Mouse (Mus musculus): ENCODE results near the gene Chrnb2. TPM values are rescaled to one million over a fixed set of nuclear protein-coding genes. Genes with fewer than 3 reads are reported as not detected.

Gene Chrnb2
- polyA plus RNA-seq, 1 experiment from 2014 or later: 0.50 TPM

GRCm38 (mm10) chr3:89772968-89773709, 8.7 kb upstream of the Chrnb2 start, which contains the start of gene Ube2q1:
TSS of gene Ube2q1 (plus strand) at chr3:89773616.
- H3K27ac ChIP-seq (ENCODE audit: low read depth, low read length): peak within 1 kb of the TSS; percentile 96
- WGBS: under 1% methylated on average over 69 of the region's 90 CpGs
- peak within 1 kb of the TSS; percentile 85 for H3K4me2 ChIP-seq (replicated peaks; ENCODE audit: low read depth, low read length)
- H3K9me3 ChIP-seq (ENCODE audit: control insufficient read depth, low read length): no peaks in the 10 kb centered on the region
- H3K4me3 ChIP-seq (ENCODE audit: low read length): peak within 1 kb of the TSS; percentile 78
- H3K4me1 ChIP-seq (ENCODE audit: control insufficient read depth, insufficient read depth, low read length): peaks cover 33% of the 10 kb centered on the region
- peak; percentile 93 for ATAC-seq (ENCODE audit: low FRiP score, low TSS enrichment)
- peak within 1 kb of the TSS; percentile 100 for H3K9ac ChIP-seq (ENCODE audit: low read depth, low read length)
- H3K27me3 ChIP-seq (ENCODE audit: control insufficient read depth, insufficient read depth, low read length): no peaks in the 10 kb centered on the region
- H3K36me3 ChIP-seq (ENCODE audit: control insufficient read depth, insufficient read depth, low read length): peaks cover 30% of the 10 kb centered on the region

GRCm38 (mm10) chr3:89772588-89772967, 8.1 kb upstream of the Chrnb2 start:
- H3K27me3 ChIP-seq (ENCODE audit: control insufficient read depth, insufficient read depth, low read length): no peaks in the 10 kb centered on the region
- H3K9ac ChIP-seq (ENCODE audit: low read depth, low read length): peak overlapping the region; percentile 100; the same call in 1 of the 2 replicates
- peak overlapping the region; percentile 85 for H3K4me2 ChIP-seq (replicated peaks; ENCODE audit: low read depth, low read length)
- peak overlapping the region; percentile 96 for H3K27ac ChIP-seq (ENCODE audit: low read depth, low read length)
- H3K4me1 ChIP-seq (ENCODE audit: control insufficient read depth, insufficient read depth, low read length): peaks cover 33% of the 10 kb centered on the region
- WGBS: 1% methylated on average over 17 of the region's 17 CpGs
- H3K4me3 ChIP-seq (ENCODE audit: low read length): peak overlapping the region; percentile 78
- peaks cover 25% of the 10 kb centered on the region for H3K36me3 ChIP-seq (ENCODE audit: control insufficient read depth, insufficient read depth, low read length)
- peak; percentile 73 for ATAC-seq (ENCODE audit: low FRiP score, low TSS enrichment)
- H3K9me3 ChIP-seq (ENCODE audit: control insufficient read depth, low read length): no peaks in the 10 kb centered on the region

- 37% methylated on average over 2 of the region's 2 CpGs for WGBS
- Histone ChIP-seq H3K9me3 (ENCODE audit: control insufficient read depth, low read length) (no peaks in the 10 kb centered on the region), H3K36me3 (ENCODE audit: control insufficient read depth, insufficient read depth, low read length) (peaks cover 5% of the 10 kb centered on the region; the same call in 1 of the 2 replicates), H3K27me3 (ENCODE audit: control insufficient read depth, insufficient read depth, low read length) (no peaks in the 10 kb centered on the region), H3K27ac (ENCODE audit: low read depth, low read length) (no peak overlapping the region), H3K9ac (ENCODE audit: low read depth, low read length) (no peak overlapping the region), H3K4me1 (ENCODE audit: control insufficient read depth, insufficient read depth, low read length) (peaks cover 26% of the 10 kb centered on the region), H3K4me2 (replicated peaks; ENCODE audit: low read depth, low read length) (no peak overlapping the region), H3K4me3 (ENCODE audit: low read length) (no peak overlapping the region)
- ATAC-seq (ENCODE audit: low FRiP score, low TSS enrichment): no peak
Measured at GRCm38 (mm10) chr3:89770425-89771002, 6.1 kb upstream of the Chrnb2 start.

GRCm38 (mm10) chr3:89769584-89769983, 5.2 kb upstream of the Chrnb2 start:
- H3K4me1 ChIP-seq (ENCODE audit: control insufficient read depth, insufficient read depth, low read length): peaks cover 17% of the 10 kb centered on the region
- WGBS: 65% methylated on average over 7 of the region's 7 CpGs
- H3K9ac ChIP-seq (ENCODE audit: low read depth, low read length): no peak overlapping the region
- H3K27ac ChIP-seq (ENCODE audit: low read depth, low read length): no peak overlapping the region
- no peaks in the 10 kb centered on the region for H3K27me3 ChIP-seq (ENCODE audit: control insufficient read depth, insufficient read depth, low read length)
- no peak overlapping the region for H3K4me3 ChIP-seq (ENCODE audit: low read length)
- no peak overlapping the region for H3K4me2 ChIP-seq (replicated peaks; ENCODE audit: low read depth, low read length)
- no peak for ATAC-seq (ENCODE audit: low FRiP score, low TSS enrichment)
- H3K36me3 ChIP-seq (ENCODE audit: control insufficient read depth, insufficient read depth, low read length): no peaks in the 10 kb centered on the region
- no peaks in the 10 kb centered on the region for H3K9me3 ChIP-seq (ENCODE audit: control insufficient read depth, low read length)

- 56% methylated on average over 3 of the region's 3 CpGs for whole genome bisulfite sequencing
- Histone ChIP-seq H3K4me2 (replicated peaks; ENCODE audit: low read depth, low read length) (no peak overlapping the region), H3K4me3 (ENCODE audit: low read length) (no peak overlapping the region), H3K9ac (ENCODE audit: low read depth, low read length) (no peak overlapping the region), H3K27ac (ENCODE audit: low read depth, low read length) (no peak overlapping the region), H3K4me1 (ENCODE audit: control insufficient read depth, insufficient read depth, low read length) (peaks cover 3% of the 10 kb centered on the region; the same call in 1 of the 2 replicates), H3K27me3 (ENCODE audit: control insufficient read depth, insufficient read depth, low read length) (peaks cover 3% of the 10 kb centered on the region; the same call in 1 of the 2 replicates), H3K36me3 (ENCODE audit: control insufficient read depth, insufficient read depth, low read length) (no peaks in the 10 kb centered on the region), H3K9me3 (ENCODE audit: control insufficient read depth, low read length) (no peaks in the 10 kb centered on the region)
- ATAC-seq (ENCODE audit: low FRiP score, low TSS enrichment): no peak
Measured at GRCm38 (mm10) chr3:89759786-89760185, 4.6 kb downstream of the Chrnb2 start.

GRCm38 (mm10) chr3:89757851-89758250, 6.6 kb downstream of the Chrnb2 start:
- ATAC-seq (ENCODE audit: low FRiP score, low TSS enrichment): no peak

GRCm38 (mm10) chr3:89755283-89755682, 9.1 kb downstream of the Chrnb2 start:
- no peaks in the 10 kb centered on the region for H3K9me3 ChIP-seq (ENCODE audit: control insufficient read depth, low read length)
- peaks cover 14% of the 10 kb centered on the region for H3K36me3 ChIP-seq (ENCODE audit: control insufficient read depth, insufficient read depth, low read length)
- no peak overlapping the region for H3K27ac ChIP-seq (ENCODE audit: low read depth, low read length)
- no peaks in the 10 kb centered on the region; the same call in 1 of the 2 replicates for H3K4me1 ChIP-seq (ENCODE audit: control insufficient read depth, insufficient read depth, low read length)
- H3K4me2 ChIP-seq (replicated peaks; ENCODE audit: low read depth, low read length): no peak overlapping the region
- no peaks in the 10 kb centered on the region for H3K27me3 ChIP-seq (ENCODE audit: control insufficient read depth, insufficient read depth, low read length)
- no peak for ATAC-seq (ENCODE audit: low FRiP score, low TSS enrichment)
- no peak overlapping the region for H3K4me3 ChIP-seq (ENCODE audit: low read length)
- no peak overlapping the region for H3K9ac ChIP-seq (ENCODE audit: low read depth, low read length)
- whole genome bisulfite sequencing: 70% methylated on average over 6 of the region's 6 CpGs

More at GRCm38 (mm10) chr3:89757851-89758250, 6.6 kb downstream of the Chrnb2 start:
- no peak overlapping the region for H3K9ac ChIP-seq (ENCODE audit: low read depth, low read length)
- H3K4me2 ChIP-seq (replicated peaks; ENCODE audit: low read depth, low read length): no peak overlapping the region
- no peak overlapping the region for H3K27ac ChIP-seq (ENCODE audit: low read depth, low read length)
- no peaks in the 10 kb centered on the region for H3K9me3 ChIP-seq (ENCODE audit: control insufficient read depth, low read length)
- H3K27me3 ChIP-seq (ENCODE audit: control insufficient read depth, insufficient read depth, low read length): no peaks in the 10 kb centered on the region
- no peak overlapping the region for H3K4me3 ChIP-seq (ENCODE audit: low read length)
- no peaks in the 10 kb centered on the region for H3K36me3 ChIP-seq (ENCODE audit: control insufficient read depth, insufficient read depth, low read length)
- H3K4me1 ChIP-seq (ENCODE audit: control insufficient read depth, insufficient read depth, low read length): no peaks in the 10 kb centered on the region
- 68% methylated on average over 2 of the region's 2 CpGs for WGBS

GRCm38 (mm10) chr3:89752307-89752706, 12.1 kb downstream of the Chrnb2 start:
- peaks cover 37% of the 10 kb centered on the region for H3K36me3 ChIP-seq (ENCODE audit: control insufficient read depth, insufficient read depth, low read length)
- 33% methylated on average over 1 of the region's 1 CpGs for WGBS

GRCm38 (mm10) chr3:89738509-89738908, 25.9 kb downstream of the Chrnb2 start:
- Histone ChIP-seq H3K4me2 (replicated peaks; ENCODE audit: low read depth, low read length) (no peak overlapping the region), H3K9ac (ENCODE audit: low read depth, low read length) (no peak overlapping the region), H3K27me3 (ENCODE audit: control insufficient read depth, insufficient read depth, low read length) (no peaks in the 10 kb centered on the region), H3K36me3 (ENCODE audit: control insufficient read depth, insufficient read depth, low read length) (peaks cover 47% of the 10 kb centered on the region), H3K4me3 (ENCODE audit: low read length) (no peak overlapping the region), H3K4me1 (ENCODE audit: control insufficient read depth, insufficient read depth, low read length) (no peaks in the 10 kb centered on the region), H3K9me3 (ENCODE audit: control insufficient read depth, low read length) (no peaks in the 10 kb centered on the region), H3K27ac (ENCODE audit: low read depth, low read length) (no peak overlapping the region)
- WGBS: 94% methylated on average over 6 of the region's 6 CpGs
- no peak for ATAC-seq (ENCODE audit: low FRiP score, low TSS enrichment)

More at GRCm38 (mm10) chr3:89752307-89752706, 12.1 kb downstream of the Chrnb2 start:
- Histone ChIP-seq H3K27me3 (ENCODE audit: control insufficient read depth, insufficient read depth, low read length) (no peaks in the 10 kb centered on the region), H3K4me2 (replicated peaks; ENCODE audit: low read depth, low read length) (no peak overlapping the region), H3K9me3 (ENCODE audit: control insufficient read depth, low read length) (no peaks in the 10 kb centered on the region), H3K27ac (ENCODE audit: low read depth, low read length) (no peak overlapping the region), H3K4me3 (ENCODE audit: low read length) (no peak overlapping the region), H3K4me1 (ENCODE audit: control insufficient read depth, insufficient read depth, low read length) (no peaks in the 10 kb centered on the region; the same call in 1 of the 2 replicates), H3K9ac (ENCODE audit: low read depth, low read length) (no peak overlapping the region)
- ATAC-seq (ENCODE audit: low FRiP score, low TSS enrichment): no peak
